Mouse (Mus musculus): ENCODE data around the gene Cdh4. TPM values are rescaled to one million over a fixed set of nuclear protein-coding genes. Genes with fewer than 3 reads are reported as not detected.
A peak's percentile ranks its signal among the peaks of the same experiment; 100 is the strongest.

Gene Cdh4
- polyA plus RNA-seq, 1 experiment from 2014 or later, result 29.8 TPM

DNA sequence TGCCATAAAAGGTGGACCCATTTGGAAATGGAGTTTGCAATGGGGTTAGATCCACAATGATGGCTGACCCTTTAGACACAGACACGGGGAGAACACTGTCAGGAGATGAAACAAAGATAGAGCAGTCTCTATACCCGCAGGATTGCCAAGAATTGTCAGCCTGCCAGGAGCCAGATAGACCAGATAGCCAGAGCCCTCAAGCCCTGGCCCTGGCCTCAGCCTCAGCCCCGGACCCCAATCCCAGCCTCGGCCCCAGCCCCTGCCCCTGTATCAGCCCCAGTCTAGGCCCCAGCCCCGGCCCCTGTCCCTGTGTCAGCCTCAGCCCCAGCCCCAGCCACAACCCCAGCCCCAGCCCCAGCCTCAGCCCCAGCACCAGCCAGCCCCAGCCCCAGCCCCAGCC is 345.6 kb downstream of the Cdh4 start:
- no peak overlapping the region for H3K9ac ChIP-seq (replicated peaks; ENCODE audit: low read depth, low read length)
- no peaks in the 10 kb centered on the region for H3K9me3 ChIP-seq (ENCODE audit: control insufficient read depth, low read length)
- H3K27me3 ChIP-seq (ENCODE audit: control insufficient read depth, insufficient read depth, low read length), result no peaks in the 10 kb centered on the region
- peaks cover 21% of the 10 kb centered on the region for H3K4me1 ChIP-seq (ENCODE audit: control insufficient read depth, insufficient read depth, low read length)
- no peak overlapping the region for H3K4me3 ChIP-seq (ENCODE audit: low read depth, low read length)
- ATAC-seq (ENCODE audit: low read depth), result peak; percentile 48; the same call in 1 of the 2 replicates
- no peaks in the 10 kb centered on the region for H3K36me3 ChIP-seq (ENCODE audit: control insufficient read depth, insufficient read depth, low read length)
- WGBS, result 37% methylated on average over 5 of the region's 5 CpGs
- H3K4me2 ChIP-seq (ENCODE audit: low read depth, low read length), result no peak overlapping the region
- peak overlapping the region; percentile 66 for H3K27ac ChIP-seq (ENCODE audit: low read depth, low read length)

- H3K4me3 ChIP-seq (ENCODE audit: low read depth, low read length), result no peak overlapping the region
- H3K27ac ChIP-seq (ENCODE audit: low read depth, low read length), result no peak overlapping the region
- H3K4me2 ChIP-seq (ENCODE audit: low read depth, low read length), result no peak overlapping the region
- no peak for ATAC-seq (ENCODE audit: low read depth)
- no peak overlapping the region for H3K9ac ChIP-seq (replicated peaks; ENCODE audit: low read depth, low read length)
- H3K4me1 ChIP-seq (ENCODE audit: control insufficient read depth, insufficient read depth, low read length), result peaks cover 22% of the 10 kb centered on the region
- WGBS, result 59% methylated on average over 3 of the region's 3 CpGs
- H3K27me3 ChIP-seq (ENCODE audit: control insufficient read depth, insufficient read depth, low read length), result no peaks in the 10 kb centered on the region
- H3K9me3 ChIP-seq (ENCODE audit: control insufficient read depth, low read length), result no peaks in the 10 kb centered on the region
- H3K36me3 ChIP-seq (ENCODE audit: control insufficient read depth, insufficient read depth, low read length), result no peaks in the 10 kb centered on the region
Observed at GRCm38 (mm10) chr2:179790684-179791083, 348.5 kb downstream of the Cdh4 start.

GRCm38 (mm10) chr2:179792426-179793133 is 350.3 kb downstream of the Cdh4 start:
- no peak overlapping the region for H3K27ac ChIP-seq (ENCODE audit: low read depth, low read length)
- no peak for ATAC-seq (ENCODE audit: low read depth)
- H3K9me3 ChIP-seq (ENCODE audit: control insufficient read depth, low read length), result no peaks in the 10 kb centered on the region
- H3K4me2 ChIP-seq (ENCODE audit: low read depth, low read length), result no peak overlapping the region
- no peaks in the 10 kb centered on the region for H3K27me3 ChIP-seq (ENCODE audit: control insufficient read depth, insufficient read depth, low read length)
- 46% methylated on average over 13 of the region's 13 CpGs for WGBS
- no peak overlapping the region for H3K9ac ChIP-seq (replicated peaks; ENCODE audit: low read depth, low read length)
- peaks cover 11% of the 10 kb centered on the region for H3K4me1 ChIP-seq (ENCODE audit: control insufficient read depth, insufficient read depth, low read length)
- no peaks in the 10 kb centered on the region for H3K36me3 ChIP-seq (ENCODE audit: control insufficient read depth, insufficient read depth, low read length)
- no peak overlapping the region for H3K4me3 ChIP-seq (ENCODE audit: low read depth, low read length)

GRCm38 (mm10) chr2:179794354-179794753 is 352.1 kb downstream of the Cdh4 start:
- no peak overlapping the region for H3K4me2 ChIP-seq (ENCODE audit: low read depth, low read length)
- H3K4me1 ChIP-seq (ENCODE audit: control insufficient read depth, insufficient read depth, low read length), result peaks cover 9% of the 10 kb centered on the region
- ATAC-seq (ENCODE audit: low read depth), result no peak
- H3K4me3 ChIP-seq (ENCODE audit: low read depth, low read length), result no peak overlapping the region
- no peak overlapping the region for H3K27ac ChIP-seq (ENCODE audit: low read depth, low read length)
- 32% methylated on average over 1 of the region's 1 CpGs for WGBS
- no peaks in the 10 kb centered on the region for H3K9me3 ChIP-seq (ENCODE audit: control insufficient read depth, low read length)
- H3K9ac ChIP-seq (replicated peaks; ENCODE audit: low read depth, low read length), result no peak overlapping the region
- no peaks in the 10 kb centered on the region for H3K27me3 ChIP-seq (ENCODE audit: control insufficient read depth, insufficient read depth, low read length)
- no peaks in the 10 kb centered on the region for H3K36me3 ChIP-seq (ENCODE audit: control insufficient read depth, insufficient read depth, low read length)

GRCm38 (mm10) chr2:179795452-179795851 is 353.2 kb downstream of the Cdh4 start:
- Histone ChIP-seq H3K4me1 (ENCODE audit: control insufficient read depth, insufficient read depth, low read length) (peaks cover 7% of the 10 kb centered on the region), H3K4me2 (ENCODE audit: low read depth, low read length) (no peak overlapping the region), H3K36me3 (ENCODE audit: control insufficient read depth, insufficient read depth, low read length) (no peaks in the 10 kb centered on the region), H3K9ac (replicated peaks; ENCODE audit: low read depth, low read length) (no peak overlapping the region), H3K27ac (ENCODE audit: low read depth, low read length) (no peak overlapping the region), H3K4me3 (ENCODE audit: low read depth, low read length) (no peak overlapping the region), H3K9me3 (ENCODE audit: control insufficient read depth, low read length) (no peaks in the 10 kb centered on the region), H3K27me3 (ENCODE audit: control insufficient read depth, insufficient read depth, low read length) (no peaks in the 10 kb centered on the region)
- ATAC-seq (ENCODE audit: low read depth), result no peak
- WGBS, result 57% methylated on average over 12 of the region's 12 CpGs

- H3K4me3 ChIP-seq (ENCODE audit: low read depth, low read length), result no peak overlapping the region
- no peak overlapping the region for H3K4me2 ChIP-seq (ENCODE audit: low read depth, low read length)
- H3K9ac ChIP-seq (replicated peaks; ENCODE audit: low read depth, low read length), result no peak overlapping the region
- no peaks in the 10 kb centered on the region for H3K27me3 ChIP-seq (ENCODE audit: control insufficient read depth, insufficient read depth, low read length)
- no peak for ATAC-seq (ENCODE audit: low read depth)
- no peak overlapping the region for H3K27ac ChIP-seq (ENCODE audit: low read depth, low read length)
- H3K4me1 ChIP-seq (ENCODE audit: control insufficient read depth, insufficient read depth, low read length), result peaks cover 5% of the 10 kb centered on the region; the same call in 1 of the 2 replicates
- no peaks in the 10 kb centered on the region for H3K36me3 ChIP-seq (ENCODE audit: control insufficient read depth, insufficient read depth, low read length)
- no peaks in the 10 kb centered on the region for H3K9me3 ChIP-seq (ENCODE audit: control insufficient read depth, low read length)
- 66% methylated on average over 19 of the region's 19 CpGs for WGBS
Observed at GRCm38 (mm10) chr2:179799906-179800532, 357.8 kb downstream of the Cdh4 start.

DNA sequence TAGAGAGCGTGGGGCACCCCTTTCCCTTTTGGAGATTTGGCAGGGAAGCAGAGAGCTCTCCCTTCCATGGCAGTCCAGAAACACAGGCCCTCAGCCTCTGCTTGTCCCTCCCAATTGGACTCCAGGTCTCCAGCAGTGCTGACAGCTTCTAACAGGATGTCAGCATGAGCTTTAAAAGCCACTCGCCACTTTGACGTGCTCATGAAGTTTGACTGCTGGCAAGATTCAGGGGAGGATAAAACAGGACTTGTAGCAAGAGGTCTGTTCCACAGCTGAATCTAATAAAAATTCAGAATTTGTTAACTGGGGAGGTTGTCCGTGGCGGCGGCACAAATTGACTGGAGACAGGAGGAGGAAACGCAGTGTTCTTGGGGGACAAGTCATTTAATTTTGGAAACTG is 358.8 kb downstream of the Cdh4 start:
- WGBS, result 77% methylated on average over 7 of the region's 7 CpGs
- 0 out of 2 replicates have a peak, but pooled peaks cover 5% of the 10 kb centered on the region for H3K4me1 ChIP-seq (ENCODE audit: control insufficient read depth, insufficient read depth, low read length)
- no peak for ATAC-seq (ENCODE audit: low read depth)
- no peaks in the 10 kb centered on the region for H3K9me3 ChIP-seq (ENCODE audit: control insufficient read depth, low read length)
- no peak overlapping the region for H3K4me2 ChIP-seq (ENCODE audit: low read depth, low read length)
- H3K27ac ChIP-seq (ENCODE audit: low read depth, low read length), result no peak overlapping the region
- no peak overlapping the region for H3K4me3 ChIP-seq (ENCODE audit: low read depth, low read length)
- no peaks in the 10 kb centered on the region for H3K36me3 ChIP-seq (ENCODE audit: control insufficient read depth, insufficient read depth, low read length)
- no peaks in the 10 kb centered on the region for H3K27me3 ChIP-seq (ENCODE audit: control insufficient read depth, insufficient read depth, low read length)
- H3K9ac ChIP-seq (replicated peaks; ENCODE audit: low read depth, low read length), result no peak overlapping the region

DNA sequence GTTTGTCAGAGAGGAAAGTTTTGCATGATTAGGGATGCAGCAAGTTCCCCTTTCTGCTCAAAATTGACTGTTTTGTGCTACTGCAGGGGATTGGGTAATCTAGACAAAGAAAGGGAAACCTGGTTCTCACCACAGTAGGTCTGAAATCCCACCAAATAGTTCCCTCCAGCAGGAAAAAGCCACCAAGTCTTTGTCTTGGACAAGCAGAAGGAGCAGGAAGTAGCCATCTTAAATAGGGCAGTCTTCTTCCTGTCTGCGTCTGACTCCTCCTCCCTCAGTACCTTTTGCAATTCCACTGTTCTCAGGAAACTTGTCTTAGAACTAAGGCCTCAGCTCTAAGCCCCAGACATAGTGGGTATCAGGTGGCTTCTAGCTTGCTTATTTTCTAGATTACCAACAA is 360.2 kb downstream of the Cdh4 start:
- WGBS, result 86% methylated on average over 1 of the region's 1 CpGs
- Histone ChIP-seq H3K27ac (ENCODE audit: low read depth, low read length) (no peak overlapping the region), H3K4me1 (ENCODE audit: control insufficient read depth, insufficient read depth, low read length) (0 out of 2 replicates have a peak, but pooled peaks cover 5% of the 10 kb centered on the region), H3K9ac (replicated peaks; ENCODE audit: low read depth, low read length) (no peak overlapping the region), H3K27me3 (ENCODE audit: control insufficient read depth, insufficient read depth, low read length) (no peaks in the 10 kb centered on the region), H3K9me3 (ENCODE audit: control insufficient read depth, low read length) (no peaks in the 10 kb centered on the region; the same call in 1 of the 2 replicates), H3K4me2 (ENCODE audit: low read depth, low read length) (no peak overlapping the region), H3K4me3 (ENCODE audit: low read depth, low read length) (no peak overlapping the region), H3K36me3 (ENCODE audit: control insufficient read depth, insufficient read depth, low read length) (no peaks in the 10 kb centered on the region)
- ATAC-seq (ENCODE audit: low read depth), result no peak

- Histone ChIP-seq H3K27me3 (ENCODE audit: control insufficient read depth, insufficient read depth, low read length) (no peaks in the 10 kb centered on the region), H3K36me3 (ENCODE audit: control insufficient read depth, insufficient read depth, low read length) (no peaks in the 10 kb centered on the region), H3K27ac (ENCODE audit: low read depth, low read length) (no peak overlapping the region), H3K9ac (replicated peaks; ENCODE audit: low read depth, low read length) (no peak overlapping the region), H3K4me3 (ENCODE audit: low read depth, low read length) (no peak overlapping the region), H3K4me2 (ENCODE audit: low read depth, low read length) (no peak overlapping the region), H3K4me1 (ENCODE audit: control insufficient read depth, insufficient read depth, low read length) (0 out of 2 replicates have a peak, but pooled peaks cover 4% of the 10 kb centered on the region), H3K9me3 (ENCODE audit: control insufficient read depth, low read length) (no peaks in the 10 kb centered on the region; the same call in 1 of the 2 replicates)
- ATAC-seq (ENCODE audit: low read depth), result no peak
- WGBS, result 86% methylated on average over 5 of the region's 5 CpGs
Observed at GRCm38 (mm10) chr2:179811086-179811485, 368.9 kb downstream of the Cdh4 start.
